Mouse (Mus musculus): ENCODE measurements around the gene Bfsp1. TPM values are rescaled to one million over a fixed set of nuclear protein-coding genes. Genes with fewer than 3 reads are reported as not detected.

Bfsp1 gene
- total RNA-seq, 1 experiment, result 0.62 TPM

DNA sequence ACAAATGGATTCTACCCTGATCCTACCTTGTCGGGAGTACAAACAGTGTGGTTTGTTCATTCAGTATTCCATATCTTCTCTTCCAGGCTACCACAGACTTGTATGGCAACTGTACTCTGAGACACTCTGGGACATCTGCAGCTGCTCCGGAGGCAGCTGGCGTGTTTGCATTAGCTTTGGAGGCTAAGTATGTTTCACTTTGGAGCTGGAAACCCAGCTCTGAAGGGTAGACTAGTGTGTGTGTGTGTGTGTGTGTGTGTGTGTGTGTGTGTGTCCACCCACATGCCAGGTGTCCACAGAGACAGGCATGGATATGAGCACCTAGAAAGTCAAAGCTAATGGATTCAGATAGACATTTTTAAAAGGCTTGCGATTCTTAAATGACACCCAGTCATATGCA is 67.1 kb downstream of the Bfsp1 start:
- in situ Hi-C loops (cut with MboI; ENCODE audit: low sequenced_read_pairs in 2 of 2, unreplicated experiment in 2 of 2), result no loop called here
- TF ChIP-seq ZC3H11A (IDR thresholded peaks at IDR 0.05; ENCODE audit: borderline replicate concordance, low read depth, low read length), result no peak
- TF ChIP-seq CHD2 (IDR thresholded peaks at IDR 0.05; ENCODE audit: low read depth, low read length), result no peak
- no peak for TF ChIP-seq HCFC1 (IDR thresholded peaks at IDR 0.05; ENCODE audit: borderline replicate concordance, insufficient read depth, low read length)
- no peak for TF ChIP-seq ZNF384 (IDR thresholded peaks at IDR 0.05; ENCODE audit: low read depth, low read length)
- TF ChIP-seq MAFK (IDR thresholded peaks at IDR 0.05; ENCODE audit: insufficient read depth, low read depth, low read length), result no peak
- H3K36me3 ChIP-seq (ENCODE audit: control insufficient read depth, insufficient read depth, low read length, poor library complexity, severe bottlenecking), result no peaks in the 10 kb centered on the region
- H3K9ac ChIP-seq (ENCODE audit: insufficient read depth, low read depth, low read length, poor library complexity, severe bottlenecking), result no peak overlapping the region
- H3K4me3 ChIP-seq (ENCODE audit: insufficient read depth in 1 of 2, low read depth in 1 of 2, low read length in 2 of 2, poor library complexity in 1 of 2, severe bottlenecking in 1 of 2), result no peak overlapping the region
- no peaks in the 10 kb centered on the region for H3K4me1 ChIP-seq (ENCODE audit: control insufficient read depth in 2 of 2, insufficient read depth in 2 of 2, low read length in 2 of 2, poor library complexity in 1 of 2)
- no peak for DNase-seq (ENCODE audit: low read depth, low spot score)
- no peak overlapping the region for H3K27ac ChIP-seq (ENCODE audit: insufficient read depth, low read depth, low read length, poor library complexity, severe bottlenecking)
- no peaks in the 10 kb centered on the region for H3K9me3 ChIP-seq (ENCODE audit: control insufficient read depth, insufficient read depth, low read depth, low read length)

DNA sequence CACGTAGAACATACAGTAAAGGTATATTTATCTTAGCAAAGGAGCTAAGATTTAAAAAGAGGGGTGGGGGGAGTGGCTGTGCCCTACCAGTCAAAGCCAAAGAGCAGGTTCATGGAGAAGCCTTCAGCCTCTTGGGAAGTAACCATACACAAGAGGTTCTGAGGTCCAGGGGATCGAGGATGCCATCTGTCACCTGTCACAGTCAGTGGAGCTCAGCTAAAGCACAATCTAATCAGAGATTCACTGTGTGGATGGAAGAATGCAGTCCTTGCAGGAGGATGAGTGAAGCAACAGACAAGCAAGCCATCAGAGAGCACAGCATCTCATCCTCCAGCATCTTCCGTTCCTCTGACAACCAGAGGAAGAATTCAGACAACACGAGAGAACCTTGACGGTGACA is 73.1 kb downstream of the Bfsp1 start:
- no peaks in the 10 kb centered on the region for H3K36me3 ChIP-seq (ENCODE audit: control insufficient read depth, insufficient read depth, low read length, poor library complexity, severe bottlenecking)
- H3K4me1 ChIP-seq (ENCODE audit: control insufficient read depth in 2 of 2, insufficient read depth in 2 of 2, low read length in 2 of 2, poor library complexity in 1 of 2), result no peaks in the 10 kb centered on the region
- H3K27ac ChIP-seq (ENCODE audit: insufficient read depth, low read depth, low read length, poor library complexity, severe bottlenecking), result no peak overlapping the region
- no peak for TF ChIP-seq ZC3H11A (IDR thresholded peaks at IDR 0.05; ENCODE audit: borderline replicate concordance, low read depth, low read length)
- TF ChIP-seq ZNF384 (IDR thresholded peaks at IDR 0.05; ENCODE audit: low read depth, low read length), result no peak
- TF ChIP-seq HCFC1 (IDR thresholded peaks at IDR 0.05; ENCODE audit: borderline replicate concordance, insufficient read depth, low read length), result no peak
- TF ChIP-seq CHD2 (IDR thresholded peaks at IDR 0.05; ENCODE audit: low read depth, low read length), result no peak
- no peak for TF ChIP-seq MAFK (IDR thresholded peaks at IDR 0.05; ENCODE audit: insufficient read depth, low read depth, low read length)
- H3K9ac ChIP-seq (ENCODE audit: insufficient read depth, low read depth, low read length, poor library complexity, severe bottlenecking), result no peak overlapping the region
- H3K4me3 ChIP-seq (ENCODE audit: insufficient read depth in 1 of 2, low read depth in 1 of 2, low read length in 2 of 2, poor library complexity in 1 of 2, severe bottlenecking in 1 of 2), result no peak overlapping the region
- in situ Hi-C loops (cut with MboI; ENCODE audit: low sequenced_read_pairs in 2 of 2, unreplicated experiment in 2 of 2), result loop anchor here in 1 of 2 experiments (10.0 kb wide), 1 partner anchor 675 kb away; no protein-coding TSS in a partner anchor
- H3K9me3 ChIP-seq (ENCODE audit: control insufficient read depth, insufficient read depth, low read depth, low read length), result no peaks in the 10 kb centered on the region
- DNase-seq (ENCODE audit: low read depth, low spot score), result no peak

DNA sequence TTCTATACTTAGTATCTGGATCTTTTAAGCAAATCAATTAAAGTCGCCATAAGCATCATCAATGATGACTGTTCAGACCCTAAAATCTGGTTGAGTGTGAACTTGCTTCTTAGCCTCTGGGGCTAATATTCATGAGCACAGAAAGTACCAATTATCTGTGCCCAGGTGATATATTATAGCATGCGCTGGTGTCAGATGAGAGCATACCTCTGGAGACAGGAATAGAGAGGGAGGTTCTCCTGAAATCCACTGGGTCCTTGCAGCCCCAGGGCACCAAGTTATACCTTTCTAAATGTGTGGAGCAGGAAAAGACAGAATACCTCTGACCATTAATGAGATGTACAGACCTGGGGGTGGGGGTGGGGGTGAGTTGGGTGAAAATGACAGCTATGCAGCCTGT is 82.7 kb downstream of the Bfsp1 start:
- Histone ChIP-seq H3K9me3 (ENCODE audit: control insufficient read depth, insufficient read depth, low read depth, low read length) (no peaks in the 10 kb centered on the region), H3K4me3 (ENCODE audit: insufficient read depth in 1 of 2, low read depth in 1 of 2, low read length in 2 of 2, poor library complexity in 1 of 2, severe bottlenecking in 1 of 2) (no peak overlapping the region), H3K4me1 (ENCODE audit: control insufficient read depth in 2 of 2, insufficient read depth in 2 of 2, low read length in 2 of 2, poor library complexity in 1 of 2) (no peaks in the 10 kb centered on the region), H3K27ac (ENCODE audit: insufficient read depth, low read depth, low read length, poor library complexity, severe bottlenecking) (no peak overlapping the region), H3K36me3 (ENCODE audit: control insufficient read depth, insufficient read depth, low read length, poor library complexity, severe bottlenecking) (no peaks in the 10 kb centered on the region), H3K9ac (ENCODE audit: insufficient read depth, low read depth, low read length, poor library complexity, severe bottlenecking) (no peak overlapping the region)
- in situ Hi-C loops (cut with MboI; ENCODE audit: low sequenced_read_pairs in 2 of 2, unreplicated experiment in 2 of 2), result loop anchor here in 1 of 2 experiments (10.0 kb wide), 1 partner anchor 666 kb away; no protein-coding TSS in a partner anchor
- TF ChIP-seq HCFC1 (IDR thresholded peaks at IDR 0.05; ENCODE audit: borderline replicate concordance, insufficient read depth, low read length) (no peak), MAFK (IDR thresholded peaks at IDR 0.05; ENCODE audit: insufficient read depth, low read depth, low read length) (no peak), CHD2 (IDR thresholded peaks at IDR 0.05; ENCODE audit: low read depth, low read length) (no peak), ZNF384 (IDR thresholded peaks at IDR 0.05; ENCODE audit: low read depth, low read length) (no peak), ZC3H11A (IDR thresholded peaks at IDR 0.05; ENCODE audit: borderline replicate concordance, low read depth, low read length) (no peak)
- no peak for DNase-seq (ENCODE audit: low read depth, low spot score)

Other genes starting within 250 kb of the Bfsp1 start
- 272 and 391 TPM in 2 replicates for gene Dstn, start 52.1 kb upstream of the Bfsp1 start, total RNA-seq (2012; rRNA removed)
- gene Rrbp1, start 148.1 kb upstream of the Bfsp1 start, total RNA-seq (2012; rRNA removed), result 251 and 331 TPM in 2 replicates
- gene Banf2, start 169.9 kb upstream of the Bfsp1 start, total RNA-seq (2012; rRNA removed), result not detected in 2 replicates

Data from ES-E14 (cell line).